Mouse (Mus musculus) midbrain, embryonic 15.5 days (tissue): ENCODE results near the gene Raver1. TPM values are rescaled to one million over a fixed set of nuclear protein-coding genes. Genes with fewer than 3 reads are reported as not detected.

Experiments used
- ATAC-seq: fragments of 200-750 bp; cut with Nextera tagmentation; replicated peaks from 2 replicates; pipeline ENCODE4 v1.8.0; 2017; ENCODE audit warnings: moderate TSS enrichment
- H3K27ac ChIP-seq: fragments of 300-500 bp; sonication (generic); 2 replicates; pipeline ENCODE4 v1.5.1; 2015; ENCODE audit warnings: mild to moderate bottlenecking, inconsistent platforms
- H3K27me3 ChIP-seq: fragments of 300-500 bp; sonication (generic); replicated peaks from 2 replicates; pipeline ENCODE4 v1.6.1; 2015; ENCODE audit warnings: inconsistent platforms
- H3K36me3 ChIP-seq: fragments of 300-500 bp; sonication (generic); replicated peaks from 2 replicates; pipeline ENCODE4 v1.6.1; 2015; ENCODE audit warnings: inconsistent platforms
- H3K4me1 ChIP-seq: fragments of 300-500 bp; sonication (generic); 2 replicates; pipeline ENCODE4 v1.6.1; 2015; ENCODE audit warnings: inconsistent platforms
- H3K4me2 ChIP-seq: fragments of 300-500 bp; sonication (generic); 2 replicates; pipeline ENCODE4 v1.6.1; 2015; ENCODE audit warnings: inconsistent platforms, mild to moderate bottlenecking, moderate library complexity
- H3K4me3 ChIP-seq: fragments of 300-500 bp; sonication (generic); 2 replicates; pipeline ENCODE4 v1.5.1; 2015; ENCODE audit warnings: mild to moderate bottlenecking, inconsistent platforms
- H3K9ac ChIP-seq: fragments of 300-500 bp; sonication (generic); 2 replicates; pipeline ENCODE4 v1.6.1; 2015; ENCODE audit warnings: mild to moderate bottlenecking, inconsistent platforms
- H3K9me3 ChIP-seq: fragments of 300-500 bp; sonication (generic); 2 replicates; pipeline ENCODE4 v1.6.1; 2016; ENCODE audit warnings: inconsistent platforms
- WGBS: fragments of 180-500 bp; shearing (Covaris S2); methylation state at CpG from one replicate; pipeline ENCODE4 v1.1.7; 2015; ENCODE audit warnings: mixed read lengths; 5-methylcytosine and 5-hydroxymethylcytosine counted together
- polyA plus RNA-seq: library from polyadenylated mRNA; unstranded; fragments of >200 nt; fragmentation: Nextera tagmentation; extraction: Ambion mirVana; gene quantifications from 2 replicates; pipeline ENCODE4 v1.2.1, GENCODE M21; 2015

The Raver1 gene
- polyA plus RNA-seq, 1 experiment from 2014 or later: 35.0 TPM

DNA sequence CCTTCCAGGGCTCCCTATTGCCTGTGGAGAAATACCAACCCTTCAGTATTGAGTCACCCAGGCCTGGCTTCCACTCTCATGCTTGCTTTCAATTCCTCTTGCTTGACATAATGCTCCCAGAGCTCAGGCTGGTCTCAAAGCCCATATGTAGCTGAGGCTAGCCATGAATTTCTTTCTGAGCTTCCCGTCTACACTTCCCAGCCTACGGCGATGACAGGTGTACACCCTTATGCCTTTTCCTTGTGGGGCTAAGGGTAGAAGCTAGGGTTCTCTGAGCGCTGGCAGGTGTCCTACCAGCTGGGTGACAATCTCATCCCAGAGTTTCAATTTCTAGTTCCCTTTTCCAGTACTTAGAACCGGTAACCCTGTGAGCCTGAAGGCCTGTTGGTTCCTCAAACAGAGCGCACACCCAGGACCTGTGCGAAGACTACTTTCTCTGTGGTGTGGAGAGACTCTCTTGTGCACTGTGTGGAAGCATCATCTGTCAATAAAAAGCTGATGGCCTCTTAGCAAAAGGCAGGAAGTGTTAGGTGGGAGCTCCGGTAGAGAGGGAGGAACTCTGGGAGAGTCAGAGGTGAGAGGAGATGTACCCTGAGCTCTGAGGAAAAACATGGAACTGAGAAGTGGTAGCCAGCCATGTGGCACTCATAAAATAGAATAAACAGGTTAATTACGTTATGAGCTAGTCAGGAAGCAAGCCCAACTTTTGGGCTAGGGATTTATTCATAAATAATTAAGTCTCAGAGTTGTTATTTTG is 33.9 kb upstream of the Raver1 start:
- H3K9ac ChIP-seq: no peak overlapping the region
- WGBS: 94% methylated on average over 9 of the region's 9 CpGs
- peaks cover 24% of the 10 kb centered on the region for H3K36me3 ChIP-seq
- H3K27ac ChIP-seq: no peak overlapping the region
- no peak for ATAC-seq
- H3K4me3 ChIP-seq: no peak overlapping the region
- H3K4me2 ChIP-seq: no peak overlapping the region
- H3K27me3 ChIP-seq: no peaks in the 10 kb centered on the region
- H3K4me1 ChIP-seq: peaks cover 6% of the 10 kb centered on the region
- H3K9me3 ChIP-seq: no peaks in the 10 kb centered on the region

GRCm38 (mm10) chr9:21124837-21125236 is 33.0 kb upstream of the Raver1 start:
- peaks cover 24% of the 10 kb centered on the region for H3K36me3 ChIP-seq
- no peaks in the 10 kb centered on the region for H3K4me1 ChIP-seq
- no peak for ATAC-seq
- H3K27me3 ChIP-seq: no peaks in the 10 kb centered on the region
- H3K9ac ChIP-seq: no peak overlapping the region
- WGBS: 83% methylated on average over 5 of the region's 5 CpGs
- H3K9me3 ChIP-seq: no peaks in the 10 kb centered on the region
- no peak overlapping the region for H3K27ac ChIP-seq
- no peak overlapping the region for H3K4me2 ChIP-seq
- no peak overlapping the region for H3K4me3 ChIP-seq

DNA sequence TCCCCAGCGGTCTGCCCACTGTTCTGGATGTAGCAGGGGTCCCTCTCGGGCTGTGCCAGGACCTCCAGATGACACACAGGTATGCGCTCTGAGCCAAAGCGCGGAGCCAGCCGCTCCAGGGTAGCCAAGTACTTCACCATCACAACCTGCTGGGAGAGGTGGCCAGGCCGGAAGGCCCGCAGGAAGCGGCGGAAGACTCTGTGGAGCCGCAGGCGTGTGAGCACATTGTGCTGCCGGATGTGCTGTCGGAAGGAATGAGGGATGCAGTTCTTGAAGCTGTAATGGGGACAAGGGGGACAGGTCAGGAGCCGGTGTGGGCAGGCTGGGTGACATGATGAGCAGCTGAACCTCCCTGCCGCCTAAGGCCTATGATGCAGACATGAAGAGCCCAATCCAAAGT is 29.7 kb upstream of the Raver1 start:
- no peak for ATAC-seq
- no peaks in the 10 kb centered on the region for H3K9me3 ChIP-seq
- no peak overlapping the region for H3K4me2 ChIP-seq
- H3K9ac ChIP-seq: no peak overlapping the region
- H3K4me3 ChIP-seq: no peak overlapping the region
- no peaks in the 10 kb centered on the region for H3K4me1 ChIP-seq
- no peaks in the 10 kb centered on the region for H3K27me3 ChIP-seq
- H3K36me3 ChIP-seq: peaks cover 20% of the 10 kb centered on the region
- no peak overlapping the region for H3K27ac ChIP-seq
- 90% methylated on average over 16 of the region's 16 CpGs for WGBS

DNA sequence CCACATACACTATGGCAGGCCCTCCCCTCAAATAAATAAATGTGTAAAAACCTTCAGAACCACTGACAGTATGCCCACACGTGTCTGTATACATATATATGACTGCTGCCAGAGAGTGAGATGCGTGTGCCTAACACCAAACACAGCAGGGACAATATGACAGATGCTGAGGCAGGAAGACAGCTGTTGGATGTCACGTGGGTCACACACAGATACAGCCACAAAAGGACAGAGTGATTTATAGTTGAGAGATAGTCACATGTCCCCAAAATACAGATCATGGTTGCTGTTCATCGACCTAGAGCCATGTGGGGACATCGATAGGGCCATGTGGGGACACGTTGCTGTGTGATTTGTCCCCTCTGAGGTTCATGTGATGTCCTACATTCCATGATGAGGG is 25.3 kb upstream of the Raver1 start:
- H3K36me3 ChIP-seq: 0 out of 2 replicates have a peak, but pooled peaks cover 7% of the 10 kb centered on the region
- H3K9me3 ChIP-seq: no peaks in the 10 kb centered on the region
- no peaks in the 10 kb centered on the region for H3K4me1 ChIP-seq
- no peak for ATAC-seq
- H3K4me2 ChIP-seq: no peak overlapping the region
- no peak overlapping the region for H3K4me3 ChIP-seq
- H3K27ac ChIP-seq: no peak overlapping the region
- H3K27me3 ChIP-seq: no peaks in the 10 kb centered on the region
- H3K9ac ChIP-seq: no peak overlapping the region
- 85% methylated on average over 6 of the region's 6 CpGs for WGBS

- H3K36me3 ChIP-seq: no peaks in the 10 kb centered on the region
- no peak overlapping the region for H3K4me3 ChIP-seq
- 89% methylated on average over 8 of the region's 8 CpGs for WGBS
- no peaks in the 10 kb centered on the region for H3K9me3 ChIP-seq
- H3K27ac ChIP-seq: no peak overlapping the region
- H3K27me3 ChIP-seq: no peaks in the 10 kb centered on the region
- no peak overlapping the region for H3K4me2 ChIP-seq
- no peaks in the 10 kb centered on the region for H3K4me1 ChIP-seq
- no peak for ATAC-seq
- no peak overlapping the region for H3K9ac ChIP-seq
These were observed 23.3 kb upstream of the Raver1 start for GRCm38 (mm10) chr9:21115105-21115504.

GRCm38 (mm10) chr9:21114190-21114589 is 22.4 kb upstream of the Raver1 start:
- Histone ChIP-seq H3K4me1 (no peaks in the 10 kb centered on the region), H3K36me3 (no peaks in the 10 kb centered on the region), H3K9ac (no peak overlapping the region), H3K4me3 (no peak overlapping the region), H3K9me3 (no peaks in the 10 kb centered on the region), H3K27me3 (no peaks in the 10 kb centered on the region), H3K4me2 (no peak overlapping the region), H3K27ac (no peak overlapping the region)
- no peak for ATAC-seq
- WGBS: 95% methylated on average over 7 of the region's 7 CpGs

DNA sequence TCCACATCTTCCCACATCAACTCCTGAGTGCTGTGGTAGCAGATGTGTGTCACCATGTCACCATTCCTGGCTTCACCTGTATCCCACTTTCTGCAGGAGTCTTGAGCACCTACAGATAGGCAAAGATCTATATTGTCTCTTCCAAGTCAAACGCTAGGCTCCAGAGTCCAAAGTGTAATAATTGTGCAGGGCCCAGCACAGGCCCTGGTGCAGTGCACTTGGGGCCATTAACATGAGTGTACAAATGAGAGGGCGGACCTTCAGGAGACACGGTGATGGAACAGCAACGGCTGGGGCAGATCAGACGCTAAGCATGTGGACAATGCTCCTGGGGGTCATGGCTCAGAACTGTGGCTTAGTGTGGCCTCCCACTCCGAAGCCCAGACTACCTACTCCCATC is 21.9 kb upstream of the Raver1 start:
- H3K36me3 ChIP-seq: no peaks in the 10 kb centered on the region
- no peaks in the 10 kb centered on the region for H3K9me3 ChIP-seq
- H3K9ac ChIP-seq: no peak overlapping the region
- 92% methylated on average over 6 of the region's 6 CpGs for WGBS
- H3K4me3 ChIP-seq: no peak overlapping the region
- no peaks in the 10 kb centered on the region for H3K27me3 ChIP-seq
- H3K4me2 ChIP-seq: no peak overlapping the region
- ATAC-seq: no peak
- no peak overlapping the region for H3K27ac ChIP-seq
- no peaks in the 10 kb centered on the region for H3K4me1 ChIP-seq

GRCm38 (mm10) chr9:21107607-21108237 is 15.9 kb upstream of the Raver1 start:
- Histone ChIP-seq H3K4me2 (no peak overlapping the region), H3K4me3 (no peak overlapping the region), H3K4me1 (no peaks in the 10 kb centered on the region), H3K27ac (no peak overlapping the region), H3K9me3 (no peaks in the 10 kb centered on the region), H3K27me3 (no peaks in the 10 kb centered on the region), H3K36me3 (no peaks in the 10 kb centered on the region), H3K9ac (no peak overlapping the region)
- ATAC-seq: no peak
- 43% methylated on average over 23 of the region's 23 CpGs for WGBS

- H3K4me1 ChIP-seq: no peaks in the 10 kb centered on the region
- 77% methylated on average over 5 of the region's 5 CpGs for WGBS
- ATAC-seq: no peak
- no peak overlapping the region for H3K9ac ChIP-seq
- H3K36me3 ChIP-seq: no peaks in the 10 kb centered on the region
- H3K4me2 ChIP-seq: no peak overlapping the region
- no peaks in the 10 kb centered on the region for H3K27me3 ChIP-seq
- H3K27ac ChIP-seq: no peak overlapping the region
- H3K4me3 ChIP-seq: no peak overlapping the region
- H3K9me3 ChIP-seq: no peaks in the 10 kb centered on the region
These were observed 14.2 kb upstream of the Raver1 start for GRCm38 (mm10) chr9:21105760-21106564.

- Histone ChIP-seq H3K27ac (no peak overlapping the region), H3K27me3 (no peaks in the 10 kb centered on the region), H3K9me3 (no peaks in the 10 kb centered on the region), H3K9ac (no peak overlapping the region), H3K4me1 (no peaks in the 10 kb centered on the region), H3K36me3 (no peaks in the 10 kb centered on the region), H3K4me2 (no peak overlapping the region), H3K4me3 (no peak overlapping the region)
- ATAC-seq: no peak
- WGBS: 93% methylated on average over 6 of the region's 6 CpGs
These were observed 13.0 kb upstream of the Raver1 start for GRCm38 (mm10) chr9:21104814-21105213.

DNA sequence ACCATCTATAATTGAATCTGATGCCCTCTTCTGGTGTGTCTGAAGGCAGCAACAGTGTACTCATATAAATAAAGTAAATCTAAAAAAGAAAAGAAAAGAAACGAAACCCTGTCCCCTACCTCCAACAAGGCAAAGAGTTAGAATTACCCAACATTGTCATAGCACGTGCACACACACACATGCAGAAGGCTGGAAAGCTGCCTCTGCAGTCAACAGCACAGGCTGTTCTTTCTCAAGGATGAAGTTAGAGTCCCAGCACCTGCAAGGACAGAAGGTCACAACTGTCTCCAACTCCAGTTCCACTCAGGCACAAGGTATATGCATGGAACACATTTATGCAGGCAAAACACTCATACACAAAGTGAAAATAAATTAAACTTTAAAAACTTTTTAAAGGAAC is 10.3 kb upstream of the Raver1 start:
- Histone ChIP-seq H3K27ac (no peak overlapping the region), H3K9ac (no peak overlapping the region), H3K4me3 (no peak overlapping the region), H3K27me3 (no peaks in the 10 kb centered on the region), H3K9me3 (no peaks in the 10 kb centered on the region), H3K4me1 (no peaks in the 10 kb centered on the region), H3K4me2 (no peak overlapping the region), H3K36me3 (no peaks in the 10 kb centered on the region)
- 90% methylated on average over 2 of the region's 2 CpGs for WGBS
- no peak for ATAC-seq

GRCm38 (mm10) chr9:21100447-21101161 is 8.8 kb upstream of the Raver1 start:
- WGBS: 37% methylated on average over 15 of the region's 15 CpGs
- H3K4me2 ChIP-seq: no peak overlapping the region
- H3K36me3 ChIP-seq: no peaks in the 10 kb centered on the region
- no peak overlapping the region for H3K4me3 ChIP-seq
- no peaks in the 10 kb centered on the region for H3K9me3 ChIP-seq
- H3K27ac ChIP-seq: no peak overlapping the region
- ATAC-seq: no peak
- H3K9ac ChIP-seq: no peak overlapping the region
- H3K4me1 ChIP-seq: no peaks in the 10 kb centered on the region
- no peaks in the 10 kb centered on the region for H3K27me3 ChIP-seq
